Mouse (Mus musculus) gastrocnemius, adult 2 months (tissue): ENCODE results near the gene Cyth1. TPM values are rescaled to one million over a fixed set of nuclear protein-coding genes. Genes with fewer than 3 reads are reported as not detected.

Experiments used
- DNase-seq: peaks from one replicate; pipeline ENCODE4 v3.0.0; 2022
- H3K27ac ChIP-seq: fragments of 200-600 bp; 2 replicates; pipeline ENCODE4 v1.8.1; 2022; ENCODE audit warnings: mild to moderate bottlenecking
- H3K4me3 ChIP-seq: fragments of 200-600 bp; 2 replicates; pipeline ENCODE4 v1.8.1; 2022; ENCODE audit warnings: mild to moderate bottlenecking, moderate library complexity
- CTCF ChIP-seq: fragments of 200-600 bp; IDR thresholded peaks from 2 replicates; pipeline ENCODE4 v1.8.1; 2022; ENCODE audit warnings: antibody characterized with exemption, mild to moderate bottlenecking, moderate library complexity
- intact Hi-C: fragments of 180-260 bp; cut with DNase I; formaldehyde crosslinking; loops from one replicate; pipeline ENCODE4 v1.15.1; 2025
- total RNA-seq, 2 experiments: library from RNA; stranded (reverse); gene quantifications; 2 replicates each; pipeline ENCODE4 v1.2.3; 2021

Cyth1 gene
- total RNA-seq, 2 experiments from 2014 or later: 28.6 to 49.6 TPM

DNA sequence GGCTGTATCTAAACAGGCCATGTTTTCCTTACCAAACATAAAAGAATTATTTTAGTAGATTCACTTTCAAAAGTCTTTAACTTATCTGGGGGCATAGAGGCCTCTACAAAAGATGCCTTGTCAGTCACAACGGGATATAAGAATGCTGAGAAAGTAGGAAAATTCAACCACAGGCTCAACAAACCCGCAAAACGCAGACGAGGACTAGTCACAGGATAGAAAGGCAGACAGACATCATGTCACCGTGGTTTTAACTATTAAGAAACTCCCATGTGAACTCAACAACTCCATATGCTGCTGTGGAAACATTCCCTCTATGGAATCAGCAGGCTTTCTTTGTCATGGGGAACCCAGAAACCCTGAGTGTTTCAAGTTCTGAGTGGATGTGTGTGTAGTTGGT, 18.5 kb downstream of the Cyth1 start:
- TF ChIP-seq CTCF: no peak
- no peak for DNase-seq
- intact Hi-C loops: no loop called here
- Histone ChIP-seq H3K4me3 (no peak overlapping the region), H3K27ac (peak overlapping the region; percentile 50)

DNA sequence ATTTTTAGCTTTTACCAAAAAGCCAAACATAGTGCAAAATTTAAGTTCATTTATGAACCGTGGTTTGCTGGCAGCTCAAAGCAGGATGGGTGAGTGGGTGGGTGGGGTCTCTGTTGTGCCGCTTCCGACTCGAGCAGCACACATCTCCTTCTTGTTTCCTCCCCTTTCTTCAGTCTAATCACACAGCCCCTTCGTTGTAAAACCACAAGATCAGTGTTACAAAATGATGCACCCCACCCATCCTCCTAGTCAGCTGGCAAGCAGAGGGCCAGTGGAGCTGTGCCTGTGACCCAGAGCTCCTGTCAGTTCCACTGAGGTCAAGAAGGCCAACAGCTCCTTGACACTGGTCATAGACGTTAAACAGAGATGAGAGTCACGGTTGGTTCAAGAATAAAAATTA, 20.7 kb downstream of the Cyth1 start:
- DNase-seq: no peak
- H3K27ac ChIP-seq: peak overlapping the region; percentile 66
- H3K4me3 ChIP-seq: no peak overlapping the region
- no peak for TF ChIP-seq CTCF
- intact Hi-C loops: no loop called here

DNA sequence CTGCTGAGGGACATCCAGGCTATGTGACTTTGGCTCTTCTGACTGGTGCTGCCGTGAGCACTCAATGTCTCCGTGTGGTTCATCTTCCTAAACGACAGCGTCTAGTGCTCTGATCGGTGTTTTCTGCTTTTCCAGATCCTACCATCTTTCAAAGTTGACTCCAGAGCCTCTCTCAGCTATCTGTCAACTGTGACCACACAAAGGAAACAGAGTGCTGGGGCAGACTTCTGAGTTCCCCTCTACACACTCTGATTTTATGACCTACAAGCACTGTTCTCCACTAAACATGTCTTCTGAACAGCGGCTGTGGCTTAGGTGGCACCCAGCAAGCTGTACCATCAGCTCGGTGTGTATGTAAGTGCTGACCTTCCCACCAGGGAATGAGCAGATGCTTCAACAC, 21.5 kb downstream of the Cyth1 start:
- Histone ChIP-seq H3K27ac (peak overlapping the region; percentile 66), H3K4me3 (no peak overlapping the region)
- intact Hi-C loops: no loop called here
- no peak for DNase-seq
- TF ChIP-seq CTCF: no peak

DNA sequence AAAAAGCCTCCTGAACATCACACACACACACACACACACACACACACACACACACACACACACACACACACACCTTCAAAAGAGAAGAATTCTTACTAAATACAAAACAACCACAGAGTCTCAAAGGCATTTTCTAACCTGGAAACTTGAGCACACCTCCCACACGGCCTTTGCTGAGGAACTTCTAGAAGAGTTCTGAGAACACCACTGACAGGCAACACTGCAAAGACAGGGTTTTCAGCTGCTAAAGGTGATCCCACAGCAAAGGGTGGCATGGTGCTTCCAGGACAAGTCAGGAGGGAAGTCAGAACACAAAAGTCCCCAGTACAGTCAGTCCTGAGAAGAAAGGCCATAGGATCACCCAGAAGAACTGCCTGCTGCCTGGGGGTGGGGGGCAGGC, 22.5 kb downstream of the Cyth1 start:
- peak overlapping the region; percentile 66 for H3K27ac ChIP-seq
- H3K4me3 ChIP-seq: no peak overlapping the region
- no peak for TF ChIP-seq CTCF
- intact Hi-C loops: no loop called here
- DNase-seq: no peak

DNA sequence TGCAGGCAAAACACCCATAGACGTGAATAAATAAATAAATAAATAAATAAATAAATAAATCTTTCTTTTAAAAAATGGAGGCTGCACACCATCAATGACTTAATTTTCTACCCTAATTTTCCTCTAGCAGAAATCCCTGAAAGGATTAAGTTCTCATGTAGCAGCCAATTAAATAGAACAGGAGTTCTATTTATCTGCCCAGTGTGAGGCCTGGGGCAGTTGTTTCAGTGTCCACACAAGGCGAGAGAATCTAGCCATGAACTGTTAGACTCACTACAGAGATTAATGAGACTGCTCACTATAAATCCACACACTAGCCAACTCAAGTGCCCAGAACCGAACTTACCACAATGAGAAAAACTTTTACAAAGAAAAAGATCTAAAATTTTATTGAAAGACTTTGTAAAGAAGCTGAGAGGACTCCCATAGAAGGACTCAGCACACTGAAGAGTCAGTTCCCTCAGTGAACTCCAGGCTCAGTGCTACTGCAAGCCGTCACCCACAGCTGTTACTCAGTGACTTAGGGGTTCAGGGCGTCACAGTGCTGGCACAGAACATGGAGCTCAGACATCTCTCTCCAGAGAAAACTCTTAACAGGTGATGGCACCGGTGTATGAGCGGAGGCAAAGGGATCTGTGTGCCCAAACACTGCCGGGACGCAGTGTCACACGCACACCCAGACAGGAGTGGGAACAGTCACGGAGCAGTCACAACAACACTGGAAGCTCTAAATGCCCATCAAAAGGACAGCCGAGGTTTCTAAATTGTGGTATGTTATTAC, 23.1 kb downstream of the Cyth1 start:
- Histone ChIP-seq H3K4me3 (no peak overlapping the region), H3K27ac (peak overlapping the region; percentile 16; the same call in 1 of the 2 replicates)
- no peak for DNase-seq
- intact Hi-C loops: no loop called here
- no peak for TF ChIP-seq CTCF

DNA sequence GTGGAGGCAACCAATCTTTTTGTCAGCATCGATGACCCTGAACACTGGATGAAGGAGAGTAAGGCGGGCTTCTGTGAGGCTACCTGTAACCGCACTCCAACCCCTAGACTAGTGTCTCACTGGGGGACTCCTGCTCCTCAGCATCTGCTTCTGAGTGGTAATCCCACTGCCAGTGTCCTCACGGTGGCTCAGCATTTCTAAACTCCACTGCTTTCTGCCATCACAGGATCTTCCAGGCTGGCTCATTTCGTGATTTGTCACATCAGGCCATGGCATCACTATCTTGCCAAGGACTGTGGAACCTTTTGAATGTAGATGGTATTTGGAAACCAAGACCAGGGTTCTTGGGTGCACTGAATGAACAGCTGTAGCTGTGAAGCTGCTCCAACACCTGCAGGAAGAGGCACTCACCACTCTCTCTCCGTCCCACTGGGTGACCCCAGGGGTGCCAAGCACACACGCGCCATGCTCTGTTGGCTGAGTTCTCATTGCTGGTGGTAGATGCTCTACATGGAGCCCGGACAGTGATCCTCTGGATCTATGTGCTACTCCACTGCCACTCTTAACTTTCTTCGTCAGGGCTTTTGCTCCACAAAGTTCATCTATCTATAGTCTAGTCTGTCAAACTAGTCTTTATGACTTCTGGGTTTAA, 24.9 kb downstream of the Cyth1 start:
- DNase-seq: no peak
- intact Hi-C loops: no loop called here
- Histone ChIP-seq H3K27ac (peak overlapping the region; percentile 53), H3K4me3 (no peak overlapping the region)
- no peak for TF ChIP-seq CTCF

DNA sequence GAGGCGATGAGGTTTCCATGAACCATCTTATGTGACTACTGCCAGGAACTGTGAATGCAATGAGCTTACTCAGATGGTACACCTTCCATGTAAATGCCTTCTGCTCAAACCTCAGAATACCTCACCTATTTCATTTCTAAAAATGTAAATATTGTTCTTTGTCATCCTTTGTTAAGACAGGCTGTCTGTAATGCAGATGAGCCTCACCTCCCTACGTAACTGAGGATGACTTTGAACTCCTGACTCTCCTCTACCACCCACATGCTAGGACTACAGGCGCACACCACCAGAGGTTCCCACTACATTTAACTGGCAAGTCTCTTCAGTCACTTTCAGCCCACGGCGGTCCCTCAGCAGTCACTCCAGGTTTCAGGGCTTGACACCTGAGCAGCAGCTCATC, 25.5 kb downstream of the Cyth1 start:
- DNase-seq: no peak
- intact Hi-C loops: no loop called here
- H3K4me3 ChIP-seq: no peak overlapping the region
- no peak for TF ChIP-seq CTCF
- peak overlapping the region; percentile 53 for H3K27ac ChIP-seq

DNA sequence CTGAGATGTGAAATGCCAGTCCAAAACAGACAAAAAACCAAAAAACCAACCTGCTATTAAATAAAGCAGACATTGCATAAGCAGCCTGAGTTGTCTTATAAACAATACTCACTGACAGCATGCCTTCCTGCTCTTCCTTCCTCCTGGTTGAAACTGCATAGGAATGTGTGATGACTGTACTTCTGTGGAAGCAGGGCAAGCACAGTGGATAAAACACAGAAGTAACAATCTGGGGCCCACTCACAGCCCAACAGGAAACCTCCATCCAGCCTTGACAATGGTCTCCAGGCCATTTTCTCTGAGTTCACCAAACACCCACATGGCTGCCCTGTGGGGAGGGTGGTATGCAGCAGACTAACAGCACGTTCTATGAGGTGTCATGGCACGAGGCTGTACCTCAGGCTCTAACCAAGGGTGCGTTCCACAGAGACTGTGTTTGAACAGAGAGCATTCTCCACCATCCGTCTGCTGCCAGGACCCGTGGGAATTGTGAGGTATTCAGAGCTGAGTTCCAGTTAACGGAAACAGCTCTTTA, 26.0 kb downstream of the Cyth1 start:
- no peak for DNase-seq
- Histone ChIP-seq H3K27ac (peak overlapping the region; percentile 53), H3K4me3 (no peak overlapping the region)
- intact Hi-C loops: no loop called here
- TF ChIP-seq CTCF: no peak

DNA sequence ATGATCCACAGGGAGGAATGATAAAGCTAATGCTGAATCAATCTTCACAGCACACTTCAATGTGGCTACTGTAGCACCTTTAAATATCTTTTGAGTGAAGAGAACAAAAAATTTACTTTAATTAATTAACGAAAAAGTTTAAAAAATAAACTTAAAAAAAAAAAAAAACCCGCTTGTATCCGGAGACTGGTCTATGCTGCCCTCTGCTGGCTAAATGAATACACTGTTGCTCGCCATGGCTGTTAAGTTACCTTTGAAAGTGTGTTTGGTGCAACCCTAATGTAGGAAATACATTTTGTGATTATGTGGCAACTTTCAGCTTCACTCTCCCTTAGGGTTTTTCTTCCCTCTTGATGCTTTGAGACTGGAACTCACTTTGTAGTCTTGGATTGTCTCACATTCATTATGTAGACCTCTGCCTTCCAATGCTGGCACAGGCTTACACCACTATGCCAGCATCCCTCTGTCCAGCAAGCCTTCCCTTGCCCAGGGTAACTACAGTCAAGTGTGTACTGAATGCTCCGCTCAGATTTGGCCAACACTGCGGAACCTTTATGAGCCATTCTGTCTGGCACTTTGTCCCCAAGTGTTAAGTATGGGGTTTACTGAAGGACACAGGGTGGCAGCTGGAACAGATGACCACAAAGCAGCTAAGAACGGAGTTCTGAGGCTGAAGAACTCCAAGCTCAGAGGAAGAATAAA, 27.7 kb downstream of the Cyth1 start:
- TF ChIP-seq CTCF: peak; percentile 95
- 0 out of 2 replicates have a peak overlapping the region, but pooled peaks have one; percentile 28 for H3K4me3 ChIP-seq
- peak; percentile 64 for DNase-seq
- intact Hi-C loops: loop anchor here (1.0 kb wide), 1 partner anchor 116 kb away; no protein-coding TSS in a partner anchor
- H3K27ac ChIP-seq: peak overlapping the region; percentile 56

DNA sequence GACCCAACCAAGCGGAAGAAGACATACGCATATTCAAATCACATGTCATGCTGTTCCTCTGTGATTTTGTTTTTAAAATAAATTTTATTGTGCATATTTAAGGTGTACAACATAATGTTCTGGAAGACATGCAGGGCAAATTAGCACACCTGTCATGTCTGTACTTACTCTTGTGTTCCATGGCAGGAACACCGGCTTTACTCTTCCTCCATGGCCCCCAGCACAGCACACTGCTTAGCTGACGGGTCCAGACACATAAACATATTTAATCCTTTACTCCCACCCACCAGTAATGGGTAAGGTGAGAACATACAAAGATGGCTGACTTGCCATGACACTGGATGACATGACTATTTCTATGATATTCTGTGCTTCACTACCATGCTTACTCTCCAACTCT, 29.3 kb downstream of the Cyth1 start:
- no peak for DNase-seq
- intact Hi-C loops: no loop called here
- no peak for TF ChIP-seq CTCF
- H3K4me3 ChIP-seq: no peak overlapping the region
- H3K27ac ChIP-seq: 0 out of 2 replicates have a peak overlapping the region, but pooled peaks have one; percentile 1

DNA sequence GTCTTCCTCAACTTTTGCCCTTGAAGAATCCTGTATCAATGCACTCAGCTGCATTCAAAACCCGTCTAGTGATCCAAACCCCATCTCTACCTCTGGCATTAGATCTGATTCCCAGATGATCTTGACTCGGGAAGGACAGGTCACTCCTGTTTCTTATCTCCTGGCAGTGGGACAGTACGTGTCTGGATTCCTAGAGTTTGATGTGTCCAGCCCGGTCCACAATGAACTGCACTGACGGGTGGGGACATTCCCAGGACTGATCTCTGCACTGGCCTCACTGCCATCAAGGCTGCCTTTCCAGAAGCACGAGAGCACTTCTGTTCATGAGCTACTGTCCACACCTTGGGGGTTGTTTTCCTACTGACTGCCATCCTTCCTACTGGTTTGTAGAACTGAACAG, 31.9 kb downstream of the Cyth1 start:
- H3K27ac ChIP-seq: peak overlapping the region; percentile 85
- intact Hi-C loops: loop anchor here (1.0 to 2.0 kb wide), 2 partner anchors 24 to 113 kb away; no protein-coding TSS in a partner anchor

DNA sequence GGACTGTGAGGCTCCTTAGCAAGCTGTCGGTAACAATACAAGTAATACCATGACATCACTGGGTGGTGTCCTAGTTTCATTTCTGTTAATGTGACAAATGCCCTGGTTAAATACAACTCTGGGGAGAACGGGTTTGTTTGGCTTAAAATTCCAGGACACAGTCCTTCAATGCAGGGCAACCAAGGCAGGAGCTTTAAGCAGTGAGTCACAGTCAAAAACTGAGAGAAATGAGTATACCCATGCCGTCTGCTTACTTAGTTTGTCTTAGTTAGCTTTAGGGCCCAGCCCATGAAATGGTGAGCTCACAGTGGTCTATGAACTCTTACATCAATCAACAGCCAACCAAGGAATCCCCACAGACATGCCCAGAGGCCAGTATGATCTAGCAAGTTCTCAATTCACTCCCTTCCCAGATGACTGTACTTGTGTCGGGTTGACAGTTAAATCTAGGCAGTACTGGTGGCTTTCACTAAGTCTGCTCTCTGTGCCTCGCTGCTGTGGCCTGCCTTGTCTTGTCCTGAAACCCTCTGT, 32.4 kb downstream of the Cyth1 start:
- DNase-seq: no peak
- Histone ChIP-seq H3K4me3 (no peak overlapping the region), H3K27ac (peak overlapping the region; percentile 85)
- no peak for TF ChIP-seq CTCF
- intact Hi-C loops: loop anchor here (1.0 to 2.0 kb wide), 2 partner anchors 23 to 113 kb away; no protein-coding TSS in a partner anchor

More for the DNA sequence above, 31.9 kb downstream of the Cyth1 start:
- DNase-seq: no peak
- H3K4me3 ChIP-seq: no peak overlapping the region
- no peak for TF ChIP-seq CTCF
